Mouse (Mus musculus): ENCODE data around the gene Prkce. TPM values are rescaled to one million over a fixed set of nuclear protein-coding genes. Genes with fewer than 3 reads are reported as not detected.

The Prkce gene
- polyA plus RNA-seq, 1 experiment from 2014 or later = 6.3 TPM

GRCm38 (mm10) chr17:86366919-86367318, 199.3 kb downstream of the Prkce start:
- H3K4me3 ChIP-seq (replicated peaks) = no peak overlapping the region
- H3K4me2 ChIP-seq = no peak overlapping the region
- no peaks in the 10 kb centered on the region for H3K36me3 ChIP-seq
- H3K9me3 ChIP-seq = no peaks in the 10 kb centered on the region
- H3K27ac ChIP-seq = no peak overlapping the region
- ATAC-seq (ENCODE audit: insufficient read depth, low FRiP score, low read depth) = no peak
- no peak overlapping the region for H3K9ac ChIP-seq
- WGBS = 72% methylated on average over 10 of the region's 10 CpGs
- H3K4me1 ChIP-seq = peaks cover 9% of the 10 kb centered on the region
- no peaks in the 10 kb centered on the region for H3K27me3 ChIP-seq (replicated peaks)

GRCm38 (mm10) chr17:86367676-86368075, 200.1 kb downstream of the Prkce start:
- Histone ChIP-seq H3K27me3 (replicated peaks) (no peaks in the 10 kb centered on the region), H3K27ac (no peak overlapping the region), H3K9me3 (no peaks in the 10 kb centered on the region), H3K4me3 (replicated peaks) (no peak overlapping the region), H3K4me2 (no peak overlapping the region), H3K4me1 (peaks cover 9% of the 10 kb centered on the region), H3K36me3 (no peaks in the 10 kb centered on the region), H3K9ac (no peak overlapping the region)
- no peak for ATAC-seq (ENCODE audit: insufficient read depth, low FRiP score, low read depth)
- WGBS = 38% methylated on average over 7 of the region's 7 CpGs

- Histone ChIP-seq H3K27ac (no peak overlapping the region), H3K4me2 (no peak overlapping the region), H3K36me3 (no peaks in the 10 kb centered on the region), H3K4me3 (replicated peaks) (no peak overlapping the region), H3K9ac (no peak overlapping the region), H3K9me3 (no peaks in the 10 kb centered on the region), H3K27me3 (replicated peaks) (no peaks in the 10 kb centered on the region), H3K4me1 (peaks cover 2% of the 10 kb centered on the region; the same call in 1 of the 2 replicates)
- ATAC-seq (ENCODE audit: insufficient read depth, low FRiP score, low read depth) = no peak
- WGBS = 56% methylated on average over 8 of the region's 8 CpGs
Measured at GRCm38 (mm10) chr17:86370106-86370742, 202.6 kb downstream of the Prkce start.

DNA sequence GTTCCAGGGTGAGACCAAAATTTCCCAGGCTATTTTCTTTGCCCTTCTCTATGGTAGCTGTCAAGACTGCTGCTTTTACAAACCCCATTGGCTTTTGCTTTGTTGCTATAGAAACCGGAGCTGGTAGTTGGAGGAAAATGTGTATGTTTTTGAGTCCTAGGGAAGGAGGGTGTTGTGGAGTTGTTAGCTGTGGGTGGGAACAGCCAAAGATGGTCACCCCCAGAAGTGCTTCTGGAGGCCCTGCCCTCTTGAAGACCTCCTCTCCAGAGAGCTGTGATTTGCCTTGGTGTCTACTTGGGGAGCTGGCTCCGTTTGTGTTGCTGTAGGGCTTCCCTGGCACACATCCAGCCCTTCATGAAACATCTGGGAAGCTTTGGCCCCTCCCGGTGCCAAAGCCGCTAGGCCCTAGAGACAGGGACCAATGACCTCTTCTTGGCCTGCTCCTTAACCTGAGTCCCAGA, 203.5 kb downstream of the Prkce start:
- Histone ChIP-seq H3K9ac (no peak overlapping the region), H3K36me3 (no peaks in the 10 kb centered on the region), H3K27me3 (replicated peaks) (no peaks in the 10 kb centered on the region), H3K4me2 (no peak overlapping the region), H3K9me3 (no peaks in the 10 kb centered on the region), H3K4me1 (peaks cover 2% of the 10 kb centered on the region; the same call in 1 of the 2 replicates), H3K4me3 (replicated peaks) (no peak overlapping the region), H3K27ac (no peak overlapping the region)
- 40% methylated on average over 4 of the region's 4 CpGs for WGBS
- ATAC-seq (ENCODE audit: insufficient read depth, low FRiP score, low read depth) = no peak

- no peak overlapping the region for H3K4me2 ChIP-seq
- peaks cover 10% of the 10 kb centered on the region; the same call in 1 of the 2 replicates for H3K4me1 ChIP-seq
- H3K27me3 ChIP-seq (replicated peaks) = no peaks in the 10 kb centered on the region
- H3K9me3 ChIP-seq = no peaks in the 10 kb centered on the region
- 75% methylated on average over 6 of the region's 6 CpGs for WGBS
- H3K9ac ChIP-seq = no peak overlapping the region
- no peak overlapping the region for H3K27ac ChIP-seq
- ATAC-seq (ENCODE audit: insufficient read depth, low FRiP score, low read depth) = no peak
- H3K4me3 ChIP-seq (replicated peaks) = no peak overlapping the region
- H3K36me3 ChIP-seq = no peaks in the 10 kb centered on the region
Measured at GRCm38 (mm10) chr17:86376389-86376788, 208.8 kb downstream of the Prkce start.

- Histone ChIP-seq H3K36me3 (no peaks in the 10 kb centered on the region), H3K4me2 (no peak overlapping the region), H3K4me3 (replicated peaks) (no peak overlapping the region), H3K9ac (no peak overlapping the region), H3K27me3 (replicated peaks) (no peaks in the 10 kb centered on the region), H3K9me3 (no peaks in the 10 kb centered on the region), H3K4me1 (peaks cover 10% of the 10 kb centered on the region; the same call in 1 of the 2 replicates), H3K27ac (no peak overlapping the region)
- WGBS = 89% methylated on average over 9 of the region's 9 CpGs
- ATAC-seq (ENCODE audit: insufficient read depth, low FRiP score, low read depth) = no peak
Measured at GRCm38 (mm10) chr17:86377863-86378262, 210.3 kb downstream of the Prkce start.

- Histone ChIP-seq H3K27me3 (replicated peaks) (no peaks in the 10 kb centered on the region), H3K36me3 (no peaks in the 10 kb centered on the region), H3K9ac (no peak overlapping the region), H3K4me3 (replicated peaks) (no peak overlapping the region), H3K9me3 (no peaks in the 10 kb centered on the region), H3K27ac (no peak overlapping the region), H3K4me1 (peaks cover 10% of the 10 kb centered on the region; the same call in 1 of the 2 replicates), H3K4me2 (no peak overlapping the region)
- WGBS = 79% methylated on average over 11 of the region's 11 CpGs
- no peak for ATAC-seq (ENCODE audit: insufficient read depth, low FRiP score, low read depth)
Measured at GRCm38 (mm10) chr17:86378611-86379010, 211.0 kb downstream of the Prkce start.

DNA sequence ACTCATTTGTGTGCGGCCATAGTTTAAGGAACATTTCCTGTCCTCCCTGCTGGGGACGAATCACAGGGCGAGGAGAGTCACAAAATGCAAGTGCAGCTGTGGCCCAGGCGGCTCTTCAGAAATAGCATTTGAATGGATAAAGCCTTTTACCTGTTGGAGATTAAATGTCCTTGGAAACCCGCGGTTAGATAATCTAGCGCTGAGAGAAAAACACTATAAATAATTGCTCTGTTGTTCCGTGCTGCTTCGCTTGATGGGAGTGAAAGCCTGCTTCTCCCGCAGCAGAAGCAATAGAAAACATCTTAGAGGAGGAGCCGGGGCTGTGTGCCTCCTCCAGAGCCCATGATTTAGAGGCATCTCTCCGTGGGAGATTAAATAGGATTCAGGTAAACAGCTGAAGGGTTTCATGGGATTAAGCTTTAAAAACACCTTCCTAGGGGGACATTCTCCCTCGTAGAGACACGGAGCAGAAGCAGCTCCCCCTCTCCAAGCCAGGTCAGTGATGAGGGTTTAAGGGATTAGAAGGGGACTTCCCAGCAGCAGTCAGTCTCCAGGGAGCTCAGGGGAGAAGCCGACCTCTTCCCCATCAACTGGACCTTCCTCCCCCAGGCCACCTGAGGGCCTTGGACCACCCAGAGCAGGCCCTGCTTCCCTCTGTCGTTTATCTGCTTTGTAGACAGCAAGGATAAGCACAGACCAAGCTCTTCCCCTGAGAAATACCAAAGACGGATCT, 212.0 kb downstream of the Prkce start:
- Histone ChIP-seq H3K27me3 (replicated peaks) (no peaks in the 10 kb centered on the region), H3K36me3 (no peaks in the 10 kb centered on the region), H3K4me1 (peaks cover 10% of the 10 kb centered on the region; the same call in 1 of the 2 replicates), H3K4me2 (no peak overlapping the region), H3K9ac (no peak overlapping the region), H3K9me3 (no peaks in the 10 kb centered on the region), H3K27ac (no peak overlapping the region), H3K4me3 (replicated peaks) (no peak overlapping the region)
- no peak for ATAC-seq (ENCODE audit: insufficient read depth, low FRiP score, low read depth)
- WGBS = 25% methylated on average over 17 of the region's 17 CpGs

GRCm38 (mm10) chr17:86381464-86381863, 213.9 kb downstream of the Prkce start:
- WGBS = 88% methylated on average over 9 of the region's 9 CpGs
- Histone ChIP-seq H3K9me3 (no peaks in the 10 kb centered on the region), H3K36me3 (no peaks in the 10 kb centered on the region), H3K27ac (no peak overlapping the region), H3K4me2 (no peak overlapping the region), H3K9ac (no peak overlapping the region), H3K4me1 (peaks cover 10% of the 10 kb centered on the region; the same call in 1 of the 2 replicates), H3K4me3 (replicated peaks) (no peak overlapping the region), H3K27me3 (replicated peaks) (no peaks in the 10 kb centered on the region)
- ATAC-seq (ENCODE audit: insufficient read depth, low FRiP score, low read depth) = no peak

DNA sequence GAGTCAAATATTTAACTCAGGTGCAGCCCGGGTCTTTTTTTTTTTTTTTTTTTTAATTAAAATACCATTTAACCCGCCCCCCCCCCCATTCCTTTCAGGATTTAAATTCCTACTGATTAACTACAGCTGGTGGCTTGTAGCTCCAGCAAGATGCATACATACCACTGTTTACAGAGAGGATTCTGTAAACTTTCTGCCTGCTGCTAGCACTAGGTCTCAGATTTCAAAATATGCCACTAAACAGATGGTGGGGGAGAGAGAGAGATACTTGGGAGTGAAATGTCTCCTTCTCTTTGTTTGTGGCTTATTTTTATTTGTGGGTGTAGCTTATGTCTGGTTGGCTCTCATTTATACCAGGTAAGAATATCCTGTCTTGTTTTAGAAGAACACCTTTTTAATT, 215.3 kb downstream of the Prkce start:
- no peaks in the 10 kb centered on the region for H3K9me3 ChIP-seq
- no peak overlapping the region for H3K9ac ChIP-seq
- no peak for ATAC-seq (ENCODE audit: insufficient read depth, low FRiP score, low read depth)
- H3K27ac ChIP-seq = no peak overlapping the region
- H3K4me3 ChIP-seq (replicated peaks) = no peak overlapping the region
- H3K4me1 ChIP-seq = peaks cover 10% of the 10 kb centered on the region; the same call in 1 of the 2 replicates
- H3K4me2 ChIP-seq = no peak overlapping the region
- no peaks in the 10 kb centered on the region for H3K36me3 ChIP-seq
- 11% methylated on average over 2 of the region's 2 CpGs for WGBS
- no peaks in the 10 kb centered on the region for H3K27me3 ChIP-seq (replicated peaks)

DNA sequence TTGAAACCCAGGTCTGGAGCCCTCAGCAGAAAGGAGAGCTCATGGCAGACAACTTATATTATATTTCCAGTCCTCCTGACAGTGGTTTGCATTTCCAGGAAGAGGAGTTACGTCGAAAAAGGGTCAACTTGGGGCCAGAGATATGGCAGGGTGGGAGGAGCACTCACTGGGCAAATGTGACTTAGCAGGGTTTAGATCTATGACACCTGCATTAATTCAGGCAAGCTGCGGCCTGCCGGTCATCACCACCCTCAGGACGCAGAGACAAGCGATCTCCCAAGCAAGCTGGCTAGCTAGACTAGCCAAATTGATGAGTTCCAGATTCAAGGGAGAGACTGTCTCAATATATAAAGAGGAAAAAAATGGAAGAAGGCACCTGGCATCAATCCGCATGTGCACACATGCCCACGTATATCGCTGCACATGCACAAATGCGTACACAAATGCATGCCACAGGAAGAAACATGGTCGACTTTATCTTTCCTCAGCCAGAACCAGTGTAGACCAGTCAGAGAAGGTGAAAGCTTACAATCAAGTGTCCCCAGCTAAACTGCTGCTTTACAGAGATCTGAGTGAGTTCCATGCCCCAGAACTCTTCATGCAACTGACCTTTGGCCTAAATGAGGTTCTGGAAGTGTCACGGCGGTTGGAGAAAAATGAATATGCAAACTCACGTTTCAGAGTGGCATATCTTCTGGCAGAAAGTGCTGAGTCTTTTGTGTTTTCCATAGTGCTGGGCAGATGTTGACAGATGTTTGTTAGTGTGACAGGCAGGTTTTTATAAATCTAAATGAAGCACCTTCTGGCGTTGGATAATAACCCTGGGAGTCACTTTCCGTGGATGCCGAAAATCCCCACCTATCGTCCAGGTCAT, 216.4 kb downstream of the Prkce start:
- WGBS = 62% methylated on average over 18 of the region's 18 CpGs
- H3K4me1 ChIP-seq = peaks cover 10% of the 10 kb centered on the region; the same call in 1 of the 2 replicates
- H3K27me3 ChIP-seq (replicated peaks) = no peaks in the 10 kb centered on the region
- no peak for ATAC-seq (ENCODE audit: insufficient read depth, low FRiP score, low read depth)
- no peak overlapping the region for H3K27ac ChIP-seq
- H3K36me3 ChIP-seq = no peaks in the 10 kb centered on the region
- H3K4me2 ChIP-seq = no peak overlapping the region
- no peaks in the 10 kb centered on the region for H3K9me3 ChIP-seq
- H3K9ac ChIP-seq = no peak overlapping the region
- H3K4me3 ChIP-seq (replicated peaks) = no peak overlapping the region

All from stomach, embryonic 15.5 days (tissue).